Mouse (Mus musculus) myocyte (in vitro differentiated cells): Measurements from ENCODE around the gene Rnase4. TPM values are rescaled to one million over a fixed set of nuclear protein-coding genes. Genes with fewer than 3 reads are reported as not detected.

Experiments
- H3K27me3 ChIP-seq: one replicate; pipeline ENCODE4 v1.6.1; 2011; ENCODE audit not compliant: control insufficient read depth, insufficient read depth, insufficient read length
- H3K36me3 ChIP-seq: one replicate; pipeline ENCODE4 v1.6.1; 2011; ENCODE audit not compliant: control insufficient read depth, insufficient read depth
- H3K4me2 ChIP-seq: one replicate; pipeline ENCODE4 v1.6.1; 2011; ENCODE audit warnings: low read depth, control low read depth
- H3K4me3 ChIP-seq: one replicate; pipeline ENCODE4 v1.5.1; 2011; ENCODE audit warnings: mild to moderate bottlenecking, control low read depth, moderate library complexity
- H3K79me2 ChIP-seq: one replicate; pipeline ENCODE4 v1.6.1; 2011; ENCODE audit not compliant: control insufficient read depth, insufficient read depth
- H3ac ChIP-seq: one replicate; pipeline ENCODE4 v1.6.1; 2011; ENCODE audit not compliant: control insufficient read depth, insufficient read length
- CEBPB ChIP-seq: IDR thresholded peaks from 2 replicates; pipeline ENCODE4 v1.6.1; 2011; ENCODE audit warnings: mild to moderate bottlenecking, moderate library complexity; ENCODE audit not compliant: poor library complexity, insufficient read depth, severe bottlenecking
- E2F4 ChIP-seq: IDR thresholded peaks from one replicate; pipeline ENCODE4 v1.6.1; 2011; ENCODE audit warnings: mild to moderate bottlenecking, control low read depth, moderate library complexity; ENCODE audit not compliant: insufficient read depth
- MAX ChIP-seq: IDR thresholded peaks from one replicate; pipeline ENCODE4 v1.6.1; 2011; ENCODE audit warnings: low read depth, mild to moderate bottlenecking, control low read depth
- MYOD1 ChIP-seq, 3 experiments: IDR thresholded peaks; one replicate each; pipeline ENCODE4 v1.6.1; 2011; ENCODE audit warnings: control low read depth in 2 of 3, low read depth in 2 of 3, mild to moderate bottlenecking in 2 of 3, moderate library complexity in 1 of 3; ENCODE audit not compliant: insufficient read length in 2 of 3, control insufficient read depth in 1 of 3
- MYOG ChIP-seq, 3 experiments: IDR thresholded peaks; one replicate each; pipeline ENCODE4 v1.6.1; 2011; ENCODE audit warnings: control low read depth in 2 of 3, low read depth in 2 of 3, mild to moderate bottlenecking in 2 of 3; ENCODE audit not compliant: insufficient read length in 2 of 3, control insufficient read depth in 1 of 3, insufficient read depth in 1 of 3
- POLR2A ChIP-seq: IDR thresholded peaks from one replicate; pipeline ENCODE4 v1.6.1; 2011; ENCODE audit warnings: low read depth, mild to moderate bottlenecking, control low read depth, moderate library complexity; ENCODE audit not compliant: insufficient read length
- POLR2AphosphoS2 ChIP-seq: IDR thresholded peaks from one replicate; pipeline ENCODE4 v1.6.1; 2011; ENCODE audit warnings: low read depth, control low read depth; ENCODE audit not compliant: insufficient read length
- REST ChIP-seq: IDR thresholded peaks from one replicate; pipeline ENCODE4 v1.6.1; 2011; ENCODE audit warnings: mild to moderate bottlenecking, control low read depth, moderate library complexity; ENCODE audit not compliant: insufficient read depth, insufficient read length
- SRF ChIP-seq: IDR thresholded peaks from one replicate; pipeline ENCODE4 v1.6.1; 2011; ENCODE audit warnings: low read depth; ENCODE audit not compliant: control insufficient read depth, insufficient read length
- TCF12 ChIP-seq: IDR thresholded peaks from one replicate; pipeline ENCODE4 v1.6.1; 2011; ENCODE audit warnings: mild to moderate bottlenecking, control low read depth; ENCODE audit not compliant: poor library complexity, insufficient read depth, severe bottlenecking
- TCF3 ChIP-seq: IDR thresholded peaks from one replicate; pipeline ENCODE4 v1.6.1; 2011; ENCODE audit warnings: low read depth, control low read depth; ENCODE audit not compliant: insufficient read length
- USF1 ChIP-seq: IDR thresholded peaks from one replicate; pipeline ENCODE4 v1.6.1; 2011; ENCODE audit warnings: low read depth, mild to moderate bottlenecking, control low read depth, moderate library complexity
- polyA plus RNA-seq: library from polyadenylated mRNA; unstranded; fragments of >200 nt; fragmentation: generic; extraction: Trizol; gene quantifications from one replicate; pipeline ENCODE4 v1.2.1, GENCODE M21; 2012; ENCODE audit warnings: missing spikeins

Gene Rnase4
- polyA plus RNA-seq, 1 experiment, result 17.8 TPM

- Histone ChIP-seq H3K27me3 (no peaks in the 10 kb centered on the region), H3K79me2 (no peaks in the 10 kb centered on the region), H3K36me3 (no peaks in the 10 kb centered on the region), H3ac (no peak overlapping the region), H3K4me2 (peak overlapping the region; percentile 96), H3K4me3 (peak overlapping the region; percentile 59)
- no peak for TF ChIP-seq SRF
- TF ChIP-seq CEBPB, result no peak
- TF ChIP-seq MYOG (IDR thresholded peaks at IDR 0.05; ENCODE audit: control insufficient read depth in 1 of 3, insufficient read depth in 1 of 3, insufficient read length in 2 of 3, low read depth in 2 of 3), result no peak
- no peak for TF ChIP-seq E2F4
- TF ChIP-seq MAX, result no peak
- no peak for TF ChIP-seq USF1
- TF ChIP-seq POLR2A, result no peak
- no peak for TF ChIP-seq POLR2AphosphoS2
Measured at GRCm38 (mm10) chr14:51087762-51088161, 3.1 kb upstream of the Rnase4 start.

GRCm38 (mm10) chr14:51088166-51088969 lies 2.5 kb upstream of the Rnase4 start:
- Histone ChIP-seq H3ac (peak overlapping the region; percentile 23), H3K27me3 (no peaks in the 10 kb centered on the region)

GRCm38 (mm10) chr14:51088970-51089673 lies 1.8 kb upstream of the Rnase4 start:
- Histone ChIP-seq H3K36me3 (no peaks in the 10 kb centered on the region), H3K27me3 (no peaks in the 10 kb centered on the region), H3K4me2 (peak overlapping the region; percentile 96), H3ac (peak overlapping the region; percentile 23), H3K4me3 (peak overlapping the region; percentile 59), H3K79me2 (no peaks in the 10 kb centered on the region)
- TF ChIP-seq E2F4 (peak; percentile 33), SRF (no peak), TCF3 (no peak), CEBPB (peak; percentile 37; the same call in 1 of the 2 replicates)

More at GRCm38 (mm10) chr14:51088166-51088969, 2.5 kb upstream of the Rnase4 start:
- Histone ChIP-seq H3K4me2 (peak overlapping the region; percentile 96), H3K36me3 (no peaks in the 10 kb centered on the region), H3K4me3 (peak overlapping the region; percentile 59), H3K79me2 (no peaks in the 10 kb centered on the region)
- 0 out of 2 replicates have a peak, but pooled peaks have one; percentile 9 for TF ChIP-seq CEBPB
- TF ChIP-seq POLR2AphosphoS2, result no peak

GRCm38 (mm10) chr14:51089674-51090076 lies 1.2 kb upstream of the Rnase4 start:
- no peak for TF ChIP-seq TCF12
- no peak for TF ChIP-seq SRF
- no peak for TF ChIP-seq CEBPB
- TF ChIP-seq MYOD1 (IDR thresholded peaks at IDR 0.05; ENCODE audit: control insufficient read depth in 1 of 3, insufficient read length in 2 of 3, low read depth in 2 of 3), result no peak
- TF ChIP-seq REST, result no peak
- TF ChIP-seq E2F4, result no peak
- TF ChIP-seq TCF3, result no peak
- no peak for TF ChIP-seq MAX
- no peak for TF ChIP-seq USF1
- no peak for TF ChIP-seq MYOG (IDR thresholded peaks at IDR 0.05; ENCODE audit: control insufficient read depth in 1 of 3, insufficient read depth in 1 of 3, insufficient read length in 2 of 3, low read depth in 2 of 3)
- no peak for TF ChIP-seq POLR2A
- no peaks in the 10 kb centered on the region for H3K36me3 ChIP-seq
- H3K4me3 ChIP-seq, result peak overlapping the region; percentile 59
- H3K27me3 ChIP-seq, result no peaks in the 10 kb centered on the region
- no peaks in the 10 kb centered on the region for H3K79me2 ChIP-seq
- peak overlapping the region; percentile 23 for H3ac ChIP-seq
- H3K4me2 ChIP-seq, result peak overlapping the region; percentile 91

- TF ChIP-seq CEBPB (0 out of 2 replicates have a peak, but pooled peaks have one; percentile 10), USF1 (peak; percentile 10), REST (no peak)
- H3ac ChIP-seq, result peak overlapping the region; percentile 23
- H3K27me3 ChIP-seq, result no peaks in the 10 kb centered on the region
Measured at GRCm38 (mm10) chr14:51090077-51090781, 648 bp upstream of the Rnase4 start.

More at GRCm38 (mm10) chr14:51090077-51090781, 648 bp upstream of the Rnase4 start:
- no peaks in the 10 kb centered on the region for H3K79me2 ChIP-seq
- peak overlapping the region; percentile 59 for H3K4me3 ChIP-seq
- H3K4me2 ChIP-seq, result peak overlapping the region; percentile 91
- no peaks in the 10 kb centered on the region for H3K36me3 ChIP-seq
